Mouse (Mus musculus): ENCODE measurements around the gene Kremen1. TPM values are rescaled to one million over a fixed set of nuclear protein-coding genes. Genes with fewer than 3 reads are reported as not detected.
A peak's percentile ranks its signal among the peaks of the same experiment; 100 is the strongest.

The Kremen1 gene
- total RNA-seq, 2 experiments from 2014 or later: 14.8 to 15.4 TPM

- no peak for TF ChIP-seq CTCF (IDR thresholded peaks at IDR 0.05)
- no peak for DNase-seq (ENCODE audit: extremely low spot score in 1 of 2, low spot score in 2 of 2)
- no peak overlapping the region for H3K27ac ChIP-seq
- intact Hi-C loops (cut with DNase I): loop anchor here (10.0 kb wide), 1 partner anchor 148 kb away; no protein-coding TSS in a partner anchor
- H3K4me3 ChIP-seq: no peak overlapping the region
Observed at GRCm38 (mm10) chr11:5263078-5263730, 1.8 kb upstream of the Kremen1 start.

- Histone ChIP-seq H3K27ac (peak overlapping the region; percentile 48), H3K4me3 (peak overlapping the region; percentile 91)
- peak; percentile 24 to 35 for DNase-seq (ENCODE audit: extremely low spot score in 1 of 2, low spot score in 2 of 2)
- TF ChIP-seq CTCF (IDR thresholded peaks at IDR 0.05): no peak
- intact Hi-C loops (cut with DNase I): loop anchor here (1.0 to 10.0 kb wide), 2 partner anchors 17 to 146 kb away; no protein-coding TSS in a partner anchor
Observed at GRCm38 (mm10) chr11:5260942-5261459, 357 bp downstream of the Kremen1 start.

- peak overlapping the region; percentile 91; the same call in 1 of the 2 replicates for H3K4me3 ChIP-seq
- intact Hi-C loops (cut with DNase I): loop anchor here (5.0 to 10.0 kb wide), 2 partner anchors 73 to 145 kb away; no protein-coding TSS in a partner anchor
- H3K27ac ChIP-seq: no peak overlapping the region
- no peak for TF ChIP-seq CTCF (IDR thresholded peaks at IDR 0.05)
- DNase-seq (ENCODE audit: extremely low spot score in 1 of 2, low spot score in 2 of 2): no peak
Observed at GRCm38 (mm10) chr11:5259944-5260598, 1.3 kb downstream of the Kremen1 start.

GRCm38 (mm10) chr11:5258036-5258435 is 3.3 kb downstream of the Kremen1 start:
- no peak for DNase-seq (ENCODE audit: extremely low spot score in 1 of 2, low spot score in 2 of 2)
- TF ChIP-seq CTCF (IDR thresholded peaks at IDR 0.05): no peak
- H3K27ac ChIP-seq: no peak overlapping the region
- intact Hi-C loops (cut with DNase I): loop anchor here (5.0 kb wide), 1 partner anchor 71 kb away; no protein-coding TSS in a partner anchor
- H3K4me3 ChIP-seq: no peak overlapping the region

GRCm38 (mm10) chr11:5257151-5257862 is 4.1 kb downstream of the Kremen1 start:
- no peak overlapping the region for H3K27ac ChIP-seq
- no peak overlapping the region for H3K4me3 ChIP-seq
- TF ChIP-seq CTCF (IDR thresholded peaks at IDR 0.05): peak; percentile 11
- intact Hi-C loops (cut with DNase I): loop anchor here (5.0 kb wide), 1 partner anchor 70 kb away; no protein-coding TSS in a partner anchor
- no peak for DNase-seq (ENCODE audit: extremely low spot score in 1 of 2, low spot score in 2 of 2)

- no peak for TF ChIP-seq CTCF (IDR thresholded peaks at IDR 0.05)
- H3K4me3 ChIP-seq: no peak overlapping the region
- intact Hi-C loops (cut with DNase I): loop anchor here (5.0 kb wide), 1 partner anchor 68 kb away; no protein-coding TSS in a partner anchor
- H3K27ac ChIP-seq: no peak overlapping the region
- no peak for DNase-seq (ENCODE audit: extremely low spot score in 1 of 2, low spot score in 2 of 2)
Observed at GRCm38 (mm10) chr11:5255509-5256014, 5.8 kb downstream of the Kremen1 start.

- H3K4me3 ChIP-seq: no peak overlapping the region
- intact Hi-C loops (cut with DNase I): no loop called here
- TF ChIP-seq CTCF (IDR thresholded peaks at IDR 0.05): no peak
- DNase-seq (ENCODE audit: extremely low spot score in 1 of 2, low spot score in 2 of 2): no peak
- H3K27ac ChIP-seq: no peak overlapping the region
Observed at GRCm38 (mm10) chr11:5254016-5254415, 7.3 kb downstream of the Kremen1 start.

GRCm38 (mm10) chr11:5253528-5253927 is 7.8 kb downstream of the Kremen1 start:
- DNase-seq (ENCODE audit: extremely low spot score in 1 of 2, low spot score in 2 of 2): no peak
- Histone ChIP-seq H3K27ac (no peak overlapping the region), H3K4me3 (no peak overlapping the region)
- intact Hi-C loops (cut with DNase I): no loop called here
- no peak for TF ChIP-seq CTCF (IDR thresholded peaks at IDR 0.05)

GRCm38 (mm10) chr11:5252727-5253126 is 8.6 kb downstream of the Kremen1 start:
- Histone ChIP-seq H3K4me3 (no peak overlapping the region), H3K27ac (no peak overlapping the region)
- intact Hi-C loops (cut with DNase I): no loop called here
- TF ChIP-seq CTCF (IDR thresholded peaks at IDR 0.05): no peak
- no peak for DNase-seq (ENCODE audit: extremely low spot score in 1 of 2, low spot score in 2 of 2)

GRCm38 (mm10) chr11:5251112-5251511 is 10.2 kb downstream of the Kremen1 start:
- DNase-seq (ENCODE audit: extremely low spot score in 1 of 2, low spot score in 2 of 2): no peak
- no peak for TF ChIP-seq CTCF (IDR thresholded peaks at IDR 0.05)
- intact Hi-C loops (cut with DNase I): no loop called here
- Histone ChIP-seq H3K27ac (no peak overlapping the region), H3K4me3 (no peak overlapping the region)

- TF ChIP-seq CTCF (IDR thresholded peaks at IDR 0.05): no peak
- intact Hi-C loops (cut with DNase I): no loop called here
- no peak for DNase-seq (ENCODE audit: extremely low spot score in 1 of 2, low spot score in 2 of 2)
- Histone ChIP-seq H3K27ac (no peak overlapping the region), H3K4me3 (no peak overlapping the region)
Observed at GRCm38 (mm10) chr11:5248200-5248599, 13.2 kb downstream of the Kremen1 start.

Data from left cerebral cortex, adult 2 months (tissue).